Mouse (Mus musculus): Measurements from ENCODE around the gene Gstt4. TPM values are rescaled to one million over a fixed set of nuclear protein-coding genes. Genes with fewer than 3 reads are reported as not detected.
"Not testable (repeated sequence)": the region's sequence is repeated elsewhere in the genome, so short reads cannot be mapped to it uniquely, and the experiment has no call there.

Gstt4 gene
- polyA plus RNA-seq, 1 experiment from 2014 or later = not detected

- Histone ChIP-seq H3K36me3 (ENCODE audit: control insufficient read depth, insufficient read depth, low read length) (no peaks in the 10 kb centered on the region), H3K9ac (replicated peaks; ENCODE audit: low read depth, low read length) (peak within 1 kb of the TSS; percentile 56), H3K27me3 (ENCODE audit: control insufficient read depth, insufficient read depth, low read length) (no peaks in the 10 kb centered on the region), H3K9me3 (ENCODE audit: control insufficient read depth, low read length) (no peaks in the 10 kb centered on the region), H3K4me1 (ENCODE audit: control insufficient read depth, insufficient read depth, low read length) (0 out of 2 replicates have a peak, but pooled peaks cover 6% of the 10 kb centered on the region), H3K4me3 (ENCODE audit: low read depth, low read length) (peak within 1 kb of the TSS; percentile 44), H3K4me2 (ENCODE audit: low read depth, low read length) (peak within 1 kb of the TSS; percentile 99), H3K27ac (ENCODE audit: low read depth, low read length) (no peak within 1 kb of the TSS)
- peak; percentile 97 for ATAC-seq (ENCODE audit: low read depth)
- WGBS = 0% methylated on average over 47 of the region's 47 CpGs
Measured at GRCm38 (mm10) chr10:75772795-75773664, 49.3 kb downstream of the Gstt4 start, which contains the start of gene Ddt. TSS of gene Ddt (minus strand) at chr10:75773414.

- peaks cover 11% of the 10 kb centered on the region for H3K4me1 ChIP-seq (ENCODE audit: control insufficient read depth, insufficient read depth, low read length)
- H3K9me3 ChIP-seq (ENCODE audit: control insufficient read depth, low read length); H3K27me3 ChIP-seq (ENCODE audit: control insufficient read depth, insufficient read depth, low read length); H3K4me3 ChIP-seq (ENCODE audit: low read depth, low read length); ATAC-seq (ENCODE audit: low read depth); H3K36me3 ChIP-seq (ENCODE audit: control insufficient read depth, insufficient read depth, low read length); H3K9ac ChIP-seq (replicated peaks; ENCODE audit: low read depth, low read length); H3K4me2 ChIP-seq (ENCODE audit: low read depth, low read length); H3K27ac ChIP-seq (ENCODE audit: low read depth, low read length): not testable (repeated sequence)
- WGBS = 47% methylated on average over 5 of the region's 5 CpGs
Measured at GRCm38 (mm10) chr10:75767756-75768155, 54.6 kb downstream of the Gstt4 start.

GRCm38 (mm10) chr10:75766856-75767255 is 55.5 kb downstream of the Gstt4 start:
- 90% methylated on average over 6 of the region's 6 CpGs for WGBS
- no peaks in the 10 kb centered on the region for H3K36me3 ChIP-seq (ENCODE audit: control insufficient read depth, insufficient read depth, low read length)
- H3K9me3 ChIP-seq (ENCODE audit: control insufficient read depth, low read length) = no peaks in the 10 kb centered on the region
- H3K27ac ChIP-seq (ENCODE audit: low read depth, low read length) = no peak overlapping the region
- ATAC-seq (ENCODE audit: low read depth) = no peak
- no peak overlapping the region for H3K4me3 ChIP-seq (ENCODE audit: low read depth, low read length)
- H3K4me1 ChIP-seq (ENCODE audit: control insufficient read depth, insufficient read depth, low read length) = peaks cover 9% of the 10 kb centered on the region
- H3K4me2 ChIP-seq (ENCODE audit: low read depth, low read length) = no peak overlapping the region
- no peaks in the 10 kb centered on the region for H3K27me3 ChIP-seq (ENCODE audit: control insufficient read depth, insufficient read depth, low read length)
- no peak overlapping the region for H3K9ac ChIP-seq (replicated peaks; ENCODE audit: low read depth, low read length)

Other genes with a start within 250 kb of the Gstt4 start
- 0.43 and 1.5 TPM in 2 replicates for gene Ggt5, start 233.2 kb downstream of the Gstt4 start, polyA plus RNA-seq (2014; fragmentation: Nextera tagmentation; extraction: Ambion mirVana)
- gene Susd2, start 178.5 kb downstream of the Gstt4 start, polyA plus RNA-seq (2014; fragmentation: Nextera tagmentation; extraction: Ambion mirVana) = 9.8 and 12.3 TPM in 2 replicates
- 34.2 and 39.9 TPM in 2 replicates for gene Cabin1, start 58.2 kb downstream of the Gstt4 start, polyA plus RNA-seq (2014; fragmentation: Nextera tagmentation; extraction: Ambion mirVana)
- gene Ddt, start 49.1 kb downstream of the Gstt4 start, polyA plus RNA-seq (2014; fragmentation: Nextera tagmentation; extraction: Ambion mirVana) = 102 and 104 TPM in 2 replicates
- not detected in 2 replicates for gene Gm20441, start 41.6 kb downstream of the Gstt4 start, polyA plus RNA-seq (2014; fragmentation: Nextera tagmentation; extraction: Ambion mirVana)
- gene Gstt3, start 41.1 kb downstream of the Gstt4 start, polyA plus RNA-seq (2014; fragmentation: Nextera tagmentation; extraction: Ambion mirVana) = 0.94 TPM in 1 of 2 replicates, not detected in the other
- gene Gstt1, start 24.0 kb downstream of the Gstt4 start, polyA plus RNA-seq (2014; fragmentation: Nextera tagmentation; extraction: Ambion mirVana) = 8.8 and 11.2 TPM in 2 replicates
- gene Gstt2, start 14.9 kb upstream of the Gstt4 start, polyA plus RNA-seq (2014; fragmentation: Nextera tagmentation; extraction: Ambion mirVana) = 4.3 and 7.5 TPM in 2 replicates
- 1,682 and 1,948 TPM in 2 replicates for gene Mif, start 37.7 kb upstream of the Gstt4 start, polyA plus RNA-seq (2014; fragmentation: Nextera tagmentation; extraction: Ambion mirVana)
- gene Derl3, start 70.9 kb upstream of the Gstt4 start, polyA plus RNA-seq (2014; fragmentation: Nextera tagmentation; extraction: Ambion mirVana) = 1.9 and 2.0 TPM in 2 replicates
- gene Smarcb1, start 99.1 kb upstream of the Gstt4 start, polyA plus RNA-seq (2014; fragmentation: Nextera tagmentation; extraction: Ambion mirVana) = 245 and 254 TPM in 2 replicates
- gene Chchd10, start 110.6 kb upstream of the Gstt4 start, polyA plus RNA-seq (2014; fragmentation: Nextera tagmentation; extraction: Ambion mirVana) = 108 and 158 TPM in 2 replicates
- gene Mmp11, start 114.0 kb upstream of the Gstt4 start, polyA plus RNA-seq (2014; fragmentation: Nextera tagmentation; extraction: Ambion mirVana) = 15.3 and 31.0 TPM in 2 replicates
- 2.4 and 3.0 TPM in 2 replicates for gene Gm867, start 118.1 kb upstream of the Gstt4 start, polyA plus RNA-seq (2014; fragmentation: Nextera tagmentation; extraction: Ambion mirVana)
- 1.2 and 1.3 TPM in 2 replicates for gene Vpreb3, start 120.5 kb upstream of the Gstt4 start, polyA plus RNA-seq (2014; fragmentation: Nextera tagmentation; extraction: Ambion mirVana)
- gene Gm5134, start 132.0 kb upstream of the Gstt4 start, polyA plus RNA-seq (2014; fragmentation: Nextera tagmentation; extraction: Ambion mirVana) = 0.17 TPM in 1 of 2 replicates, not detected in the other
- 14.6 and 16.4 TPM in 2 replicates for gene Zfp280b, start 210.1 kb upstream of the Gstt4 start, polyA plus RNA-seq (2014; fragmentation: Nextera tagmentation; extraction: Ambion mirVana)

All from neural tube, embryonic 14.5 days (tissue).